Mouse (Mus musculus): ENCODE measurements at regions not wholly inside any gene's neighbourhood (a gene's known extent, or its start where the extent isn't known, plus 50 kb on each side); places are given as distances from the start of the nearest gene placed in this dataset.
"Not testable (repeated sequence)": the region's sequence is repeated elsewhere in the genome, so short reads cannot be mapped to it uniquely, and the experiment has no call there.

DNA sequence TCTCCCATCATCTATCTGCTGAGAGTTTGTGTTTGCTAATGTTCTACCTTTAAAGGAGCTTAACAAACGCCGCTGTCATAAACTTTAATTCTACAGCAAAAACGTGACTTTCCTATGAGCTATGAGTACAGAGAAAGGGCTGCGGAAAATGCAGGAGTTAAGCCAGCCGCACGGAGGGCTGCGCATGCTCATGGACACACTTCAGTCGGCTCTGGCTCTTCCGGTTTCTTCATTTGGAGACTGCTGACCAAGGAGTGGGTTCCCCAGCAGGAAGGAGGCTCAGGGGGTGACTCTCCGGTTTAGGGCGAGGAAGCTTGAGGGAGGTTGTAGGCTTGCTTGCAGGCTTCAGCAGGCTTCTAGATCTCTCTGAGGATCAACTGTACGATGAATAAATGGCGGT is 59.3 kb downstream of the Sox2 start:
- 91% methylated on average over 13 of the region's 13 CpGs for WGBS
- H3K9me3 ChIP-seq (ENCODE audit: control insufficient read depth, low read length): no peaks in the 10 kb centered on the region
- no peak overlapping the region for H3K9ac ChIP-seq (replicated peaks; ENCODE audit: low read depth, low read length)
- H3K27ac ChIP-seq (ENCODE audit: low read length): no peak overlapping the region
- no peaks in the 10 kb centered on the region for H3K27me3 ChIP-seq (replicated peaks; ENCODE audit: control insufficient read depth, insufficient read depth, low read length)
- H3K4me2 ChIP-seq (ENCODE audit: low read length): no peak overlapping the region
- H3K36me3 ChIP-seq (ENCODE audit: control insufficient read depth, insufficient read depth): no peaks in the 10 kb centered on the region
- ATAC-seq: no peak
- H3K4me3 ChIP-seq (replicated peaks; ENCODE audit: low read length): no peak overlapping the region
- no peaks in the 10 kb centered on the region for H3K4me1 ChIP-seq (replicated peaks; ENCODE audit: control insufficient read depth, insufficient read depth, low read length)

DNA sequence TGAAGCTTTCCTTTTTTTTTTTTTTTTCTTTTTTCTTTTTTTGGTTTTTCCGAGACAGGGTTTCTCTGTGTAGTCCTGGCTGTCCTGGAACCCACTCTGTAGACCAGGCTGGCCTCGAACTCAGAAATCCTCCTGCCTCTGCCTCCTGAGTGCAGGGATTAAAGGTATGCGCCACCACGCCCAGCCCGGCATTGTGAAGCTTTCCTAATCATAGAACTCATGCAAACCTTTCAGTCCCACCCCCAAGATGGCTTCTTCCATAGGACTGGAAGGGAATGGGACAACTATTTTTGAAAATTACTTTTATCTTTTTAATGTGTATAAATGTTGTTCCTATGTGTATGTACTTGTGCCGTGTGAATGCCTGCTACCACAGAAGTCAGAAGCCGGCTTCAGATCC is 61.9 kb downstream of the Sox2 start:
- H3K4me1 ChIP-seq (replicated peaks; ENCODE audit: control insufficient read depth, insufficient read depth, low read length); ATAC-seq; H3K36me3 ChIP-seq (ENCODE audit: control insufficient read depth, insufficient read depth); H3K9ac ChIP-seq (replicated peaks; ENCODE audit: low read depth, low read length); H3K4me3 ChIP-seq (replicated peaks; ENCODE audit: low read length); H3K9me3 ChIP-seq (ENCODE audit: control insufficient read depth, low read length); H3K27me3 ChIP-seq (replicated peaks; ENCODE audit: control insufficient read depth, insufficient read depth, low read length); H3K27ac ChIP-seq (ENCODE audit: low read length); H3K4me2 ChIP-seq (ENCODE audit: low read length): not testable (repeated sequence)
- WGBS: 95% methylated on average over 7 of the region's 7 CpGs

DNA sequence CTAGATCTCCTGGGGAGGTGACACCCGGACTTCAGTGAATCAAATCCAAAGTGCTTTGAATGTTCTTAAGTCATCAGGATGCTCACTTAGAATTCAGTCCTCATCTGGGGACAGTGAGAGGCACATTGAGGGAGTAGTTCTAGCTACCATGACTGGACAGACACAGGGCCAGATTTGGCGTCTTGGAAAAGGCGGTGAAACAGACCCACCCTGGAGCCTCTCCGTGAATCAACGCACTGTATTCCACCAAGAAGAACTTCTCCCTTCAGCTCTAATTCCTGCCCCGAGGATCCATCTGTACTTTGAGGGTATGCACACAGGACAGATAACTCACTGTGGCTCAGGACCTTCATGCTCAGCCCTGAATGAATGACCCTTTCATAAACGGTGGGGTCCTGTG is 72.3 kb downstream of the Sox2 start:
- H3K9ac ChIP-seq (replicated peaks; ENCODE audit: low read depth, low read length): no peak overlapping the region
- ATAC-seq: no peak
- H3K27me3 ChIP-seq (replicated peaks; ENCODE audit: control insufficient read depth, insufficient read depth, low read length): no peaks in the 10 kb centered on the region
- 0 out of 2 replicates have a peak, but pooled peaks cover 3% of the 10 kb centered on the region for H3K9me3 ChIP-seq (ENCODE audit: control insufficient read depth, low read length)
- H3K4me3 ChIP-seq (replicated peaks; ENCODE audit: low read length): no peak overlapping the region
- 89% methylated on average over 7 of the region's 7 CpGs for WGBS
- H3K4me1 ChIP-seq (replicated peaks; ENCODE audit: control insufficient read depth, insufficient read depth, low read length): no peaks in the 10 kb centered on the region; the same call in 1 of the 2 replicates
- no peak overlapping the region for H3K27ac ChIP-seq (ENCODE audit: low read length)
- H3K36me3 ChIP-seq (ENCODE audit: control insufficient read depth, insufficient read depth): no peaks in the 10 kb centered on the region
- no peak overlapping the region for H3K4me2 ChIP-seq (ENCODE audit: low read length)

DNA sequence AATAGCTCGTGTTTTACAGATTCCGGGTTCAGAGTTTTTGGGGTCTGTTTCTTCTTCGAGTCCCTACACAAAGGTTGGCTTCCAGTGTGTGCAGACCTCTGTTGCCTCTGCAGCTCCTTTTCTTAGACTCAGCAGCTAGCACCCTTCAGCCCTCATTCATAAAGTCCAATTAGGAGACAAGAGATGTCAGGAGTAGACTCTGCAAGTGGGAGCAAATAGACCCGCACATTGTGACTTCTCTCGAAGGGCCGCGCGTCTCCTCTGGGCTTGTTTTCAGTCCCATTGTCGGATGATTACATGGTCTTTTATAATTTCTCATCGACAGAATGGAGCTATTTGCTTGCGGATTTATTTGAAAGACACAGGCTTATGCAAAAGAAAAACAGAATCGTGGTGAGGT is 76.8 kb downstream of the Sox2 start:
- Histone ChIP-seq H3K27me3 (replicated peaks; ENCODE audit: control insufficient read depth, insufficient read depth, low read length) (no peaks in the 10 kb centered on the region), H3K4me3 (replicated peaks; ENCODE audit: low read length) (no peak overlapping the region), H3K4me2 (ENCODE audit: low read length) (no peak overlapping the region), H3K9ac (replicated peaks; ENCODE audit: low read depth, low read length) (no peak overlapping the region), H3K36me3 (ENCODE audit: control insufficient read depth, insufficient read depth) (no peaks in the 10 kb centered on the region), H3K9me3 (ENCODE audit: control insufficient read depth, low read length) (no peaks in the 10 kb centered on the region), H3K27ac (ENCODE audit: low read length) (no peak overlapping the region), H3K4me1 (replicated peaks; ENCODE audit: control insufficient read depth, insufficient read depth, low read length) (no peaks in the 10 kb centered on the region; the same call in 1 of the 2 replicates)
- ATAC-seq: no peak
- 23% methylated on average over 12 of the region's 12 CpGs for WGBS

DNA sequence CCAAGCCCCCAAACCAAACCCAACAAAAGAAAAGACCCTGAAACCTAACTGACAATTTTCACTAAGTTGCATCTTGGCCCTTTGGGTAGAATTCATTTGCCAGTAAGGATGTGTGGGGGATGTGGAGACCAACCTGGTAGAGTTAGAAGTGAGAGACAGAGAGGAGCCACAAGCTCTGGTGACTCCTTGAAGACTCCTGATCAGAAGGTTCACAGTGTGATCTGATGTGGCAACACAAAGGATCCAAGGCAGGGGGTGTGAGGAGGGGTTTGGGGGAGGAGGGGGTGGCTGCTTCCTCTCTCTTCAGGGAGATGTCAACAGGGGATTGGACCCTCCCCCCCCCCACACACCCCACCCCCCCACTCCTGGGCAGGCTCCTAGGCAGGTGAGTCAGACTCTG is 78.1 kb downstream of the Sox2 start:
- H3K27ac ChIP-seq (ENCODE audit: low read length): no peak overlapping the region
- ATAC-seq: no peak
- no peaks in the 10 kb centered on the region for H3K27me3 ChIP-seq (replicated peaks; ENCODE audit: control insufficient read depth, insufficient read depth, low read length)
- H3K9ac ChIP-seq (replicated peaks; ENCODE audit: low read depth, low read length): no peak overlapping the region
- no peak overlapping the region for H3K4me3 ChIP-seq (replicated peaks; ENCODE audit: low read length)
- no peak overlapping the region for H3K4me2 ChIP-seq (ENCODE audit: low read length)
- H3K36me3 ChIP-seq (ENCODE audit: control insufficient read depth, insufficient read depth): no peaks in the 10 kb centered on the region
- no peaks in the 10 kb centered on the region for H3K9me3 ChIP-seq (ENCODE audit: control insufficient read depth, low read length)
- no peaks in the 10 kb centered on the region; the same call in 1 of the 2 replicates for H3K4me1 ChIP-seq (replicated peaks; ENCODE audit: control insufficient read depth, insufficient read depth, low read length)

DNA sequence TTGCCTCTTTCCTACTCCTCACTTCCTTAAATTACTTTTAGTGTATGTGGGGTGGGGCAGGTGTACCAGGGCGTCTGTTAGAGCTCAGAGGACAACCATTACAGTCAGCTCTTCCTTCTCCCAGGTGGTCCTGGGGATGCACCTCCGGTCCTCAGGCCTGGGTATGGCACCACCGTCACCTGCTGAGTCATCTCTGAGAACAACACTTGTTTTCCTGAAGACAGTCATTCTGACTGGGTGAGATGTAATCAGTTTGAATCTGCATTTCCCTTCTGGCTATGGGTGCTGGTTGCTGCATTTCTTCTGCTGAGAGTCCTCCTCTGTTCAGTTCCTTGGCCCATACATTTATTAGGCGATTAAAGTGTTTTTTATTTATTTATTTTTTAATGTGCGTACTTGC is 84.8 kb downstream of the Sox2 start:
- H3K4me1 ChIP-seq (replicated peaks; ENCODE audit: control insufficient read depth, insufficient read depth, low read length): no peaks in the 10 kb centered on the region
- H3K27me3 ChIP-seq (replicated peaks; ENCODE audit: control insufficient read depth, insufficient read depth, low read length): no peaks in the 10 kb centered on the region
- no peak overlapping the region for H3K27ac ChIP-seq (ENCODE audit: low read length)
- no peak for ATAC-seq
- no peak overlapping the region for H3K4me3 ChIP-seq (replicated peaks; ENCODE audit: low read length)
- 91% methylated on average over 5 of the region's 5 CpGs for WGBS
- H3K9ac ChIP-seq (replicated peaks; ENCODE audit: low read depth, low read length): no peak overlapping the region
- no peaks in the 10 kb centered on the region for H3K9me3 ChIP-seq (ENCODE audit: control insufficient read depth, low read length)
- H3K4me2 ChIP-seq (ENCODE audit: low read length): no peak overlapping the region
- H3K36me3 ChIP-seq (ENCODE audit: control insufficient read depth, insufficient read depth): no peaks in the 10 kb centered on the region

DNA sequence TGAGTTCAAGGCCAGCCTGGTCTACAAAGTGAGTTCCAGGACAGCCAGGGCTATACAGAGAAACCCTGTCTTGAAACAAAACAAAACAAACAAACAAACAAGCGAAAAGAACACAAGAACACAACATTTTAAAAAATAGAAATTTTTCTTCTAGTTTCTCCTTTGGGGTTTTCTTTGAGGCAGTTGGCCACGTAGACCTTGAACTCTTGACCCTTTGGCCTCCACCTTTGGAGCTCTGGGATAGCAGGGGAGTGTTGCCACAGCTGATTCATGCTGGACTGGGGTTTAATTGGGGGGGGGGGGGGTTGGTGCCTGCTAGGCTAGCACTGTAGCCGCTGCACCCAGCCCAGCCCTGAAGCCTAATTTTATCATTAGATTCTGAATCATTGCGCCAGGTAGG is 87.8 kb downstream of the Sox2 start:
- Histone ChIP-seq H3K9ac (replicated peaks; ENCODE audit: low read depth, low read length) (no peak overlapping the region), H3K4me3 (replicated peaks; ENCODE audit: low read length) (no peak overlapping the region), H3K27ac (ENCODE audit: low read length) (no peak overlapping the region), H3K4me1 (replicated peaks; ENCODE audit: control insufficient read depth, insufficient read depth, low read length) (no peaks in the 10 kb centered on the region), H3K27me3 (replicated peaks; ENCODE audit: control insufficient read depth, insufficient read depth, low read length) (no peaks in the 10 kb centered on the region), H3K9me3 (ENCODE audit: control insufficient read depth, low read length) (no peaks in the 10 kb centered on the region), H3K4me2 (ENCODE audit: low read length) (no peak overlapping the region), H3K36me3 (ENCODE audit: control insufficient read depth, insufficient read depth) (no peaks in the 10 kb centered on the region)
- ATAC-seq: no peak
- 87% methylated on average over 4 of the region's 4 CpGs for WGBS

DNA sequence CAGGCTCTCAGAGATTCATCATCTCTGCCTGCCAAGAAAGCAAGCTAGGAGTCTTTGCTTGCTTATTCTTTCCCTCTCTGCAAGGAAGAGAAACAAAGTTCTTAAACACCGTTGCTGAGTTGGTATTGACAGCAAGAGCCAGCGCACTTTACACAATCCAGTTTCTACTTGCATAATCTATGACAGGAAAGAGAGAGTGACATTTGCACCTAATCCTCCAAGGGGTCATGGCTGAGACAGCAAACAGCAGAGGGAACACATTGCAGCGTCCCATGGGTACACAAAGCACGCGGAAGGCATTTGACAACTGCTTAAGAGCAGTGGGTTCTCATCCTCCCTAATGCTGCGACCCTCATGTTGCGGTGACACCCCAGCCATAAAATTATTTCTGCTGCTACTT is 88.7 kb downstream of the Sox2 start:
- Histone ChIP-seq H3K9ac (replicated peaks; ENCODE audit: low read depth, low read length) (no peak overlapping the region), H3K9me3 (ENCODE audit: control insufficient read depth, low read length) (no peaks in the 10 kb centered on the region), H3K4me2 (ENCODE audit: low read length) (no peak overlapping the region), H3K27ac (ENCODE audit: low read length) (no peak overlapping the region), H3K36me3 (ENCODE audit: control insufficient read depth, insufficient read depth) (no peaks in the 10 kb centered on the region), H3K4me1 (replicated peaks; ENCODE audit: control insufficient read depth, insufficient read depth, low read length) (no peaks in the 10 kb centered on the region), H3K27me3 (replicated peaks; ENCODE audit: control insufficient read depth, insufficient read depth, low read length) (no peaks in the 10 kb centered on the region), H3K4me3 (replicated peaks; ENCODE audit: low read length) (no peak overlapping the region)
- WGBS: 76% methylated on average over 7 of the region's 7 CpGs
- no peak for ATAC-seq

DNA sequence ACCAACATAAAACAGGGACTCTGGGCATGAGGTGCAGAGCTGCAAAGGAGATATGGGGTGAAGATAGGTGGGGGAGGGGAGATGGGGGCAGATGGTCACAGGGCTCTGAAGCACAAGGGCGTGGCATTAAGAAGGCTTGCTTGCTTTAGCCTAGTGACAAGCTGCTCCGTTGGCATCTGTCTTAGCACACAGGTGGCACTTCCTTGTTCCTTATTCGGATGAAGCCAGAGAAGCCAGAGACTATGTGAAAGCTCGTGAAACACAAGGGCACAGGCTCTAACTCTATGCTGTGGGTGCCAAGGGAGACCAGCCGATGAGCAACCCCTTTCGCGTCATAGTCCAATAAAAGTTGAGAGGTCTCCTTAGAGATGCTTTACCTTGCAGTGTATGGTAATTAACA is 89.5 kb downstream of the Sox2 start:
- ATAC-seq: no peak

DNA sequence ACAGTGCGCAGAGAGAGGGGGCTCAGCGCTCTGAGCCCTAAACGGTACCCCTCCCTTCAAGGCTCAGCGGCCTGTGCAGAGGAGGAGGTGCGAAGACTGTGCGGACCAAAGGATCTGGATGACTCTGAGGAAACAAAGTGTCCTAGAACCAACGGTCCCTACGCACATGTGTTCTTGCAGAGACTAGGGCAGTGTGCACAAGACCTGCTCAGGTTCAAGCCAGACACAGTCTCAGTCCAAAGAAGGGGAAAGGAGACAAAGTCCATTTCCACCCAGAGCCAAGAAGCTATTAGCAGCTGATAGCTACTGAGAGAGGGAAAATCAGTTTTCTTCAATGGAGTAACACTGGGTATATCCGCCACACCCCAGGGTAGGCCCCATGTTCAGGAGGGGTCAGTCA is 89.9 kb downstream of the Sox2 start:
- H3K4me3 ChIP-seq (replicated peaks; ENCODE audit: low read length): no peak overlapping the region
- no peak overlapping the region for H3K4me2 ChIP-seq (ENCODE audit: low read length)
- no peaks in the 10 kb centered on the region for H3K9me3 ChIP-seq (ENCODE audit: control insufficient read depth, low read length)
- 93% methylated on average over 9 of the region's 9 CpGs for WGBS
- H3K4me1 ChIP-seq (replicated peaks; ENCODE audit: control insufficient read depth, insufficient read depth, low read length): no peaks in the 10 kb centered on the region
- no peak for ATAC-seq
- H3K36me3 ChIP-seq (ENCODE audit: control insufficient read depth, insufficient read depth): no peaks in the 10 kb centered on the region
- no peak overlapping the region for H3K27ac ChIP-seq (ENCODE audit: low read length)
- H3K27me3 ChIP-seq (replicated peaks; ENCODE audit: control insufficient read depth, insufficient read depth, low read length): no peaks in the 10 kb centered on the region
- no peak overlapping the region for H3K9ac ChIP-seq (replicated peaks; ENCODE audit: low read depth, low read length)

More for the DNA sequence above, 89.5 kb downstream of the Sox2 start:
- no peak overlapping the region for H3K9ac ChIP-seq (replicated peaks; ENCODE audit: low read depth, low read length)
- 81% methylated on average over 7 of the region's 7 CpGs for WGBS
- H3K27ac ChIP-seq (ENCODE audit: low read length): no peak overlapping the region
- no peaks in the 10 kb centered on the region for H3K4me1 ChIP-seq (replicated peaks; ENCODE audit: control insufficient read depth, insufficient read depth, low read length)
- no peaks in the 10 kb centered on the region for H3K36me3 ChIP-seq (ENCODE audit: control insufficient read depth, insufficient read depth)
- H3K9me3 ChIP-seq (ENCODE audit: control insufficient read depth, low read length): no peaks in the 10 kb centered on the region
- H3K4me2 ChIP-seq (ENCODE audit: low read length): no peak overlapping the region
- no peak overlapping the region for H3K4me3 ChIP-seq (replicated peaks; ENCODE audit: low read length)
- H3K27me3 ChIP-seq (replicated peaks; ENCODE audit: control insufficient read depth, insufficient read depth, low read length): no peaks in the 10 kb centered on the region
